Mouse (Mus musculus) megakaryocyte, embryonic 14.5 days (primary cell): ENCODE results near the gene Klhl10. TPM values are rescaled to one million over a fixed set of nuclear protein-coding genes. Genes with fewer than 3 reads are reported as not detected.

Experiments
- H3K27me3 ChIP-seq: replicated peaks from 2 replicates; pipeline ENCODE3; 2012; ENCODE audit warnings: inconsistent platforms
- H3K36me3 ChIP-seq: replicated peaks from 2 replicates; pipeline ENCODE3; 2012; ENCODE audit warnings: low read length, inconsistent platforms, mixed read lengths
- H3K4me1 ChIP-seq: 2 replicates; pipeline ENCODE4 v1.6.1; 2012; ENCODE audit warnings: inconsistent platforms
- H3K4me3 ChIP-seq: replicated peaks from 2 replicates; pipeline ENCODE3; 2012; ENCODE audit warnings: moderate library complexity, mild to moderate bottlenecking, inconsistent platforms
- H3K9me3 ChIP-seq: 2 replicates; pipeline ENCODE4 v1.6.1; 2012; ENCODE audit warnings: inconsistent platforms
- FLI1 ChIP-seq: IDR thresholded peaks from 2 replicates; pipeline ENCODE4 v1.6.1; 2012; ENCODE audit warnings: low read length, inconsistent platforms, mixed read lengths
- GATA1 ChIP-seq: IDR thresholded peaks from 3 replicates; pipeline ENCODE4 v1.6.1; 2012; ENCODE audit warnings: mixed read lengths, low read length, inconsistent platforms, borderline replicate concordance
- polyA plus RNA-seq: library from polyadenylated mRNA; stranded (reverse); fragments of >175 nt; gene quantifications from 2 replicates; pipeline ENCODE4 v1.2.3, GENCODE M21; 2012; ENCODE audit warnings: low replicate concordance; ENCODE audit not compliant: insufficient read depth

The Klhl10 gene
- polyA plus RNA-seq = 0.56 TPM in 1 of 2 replicates, not detected in the other

DNA sequence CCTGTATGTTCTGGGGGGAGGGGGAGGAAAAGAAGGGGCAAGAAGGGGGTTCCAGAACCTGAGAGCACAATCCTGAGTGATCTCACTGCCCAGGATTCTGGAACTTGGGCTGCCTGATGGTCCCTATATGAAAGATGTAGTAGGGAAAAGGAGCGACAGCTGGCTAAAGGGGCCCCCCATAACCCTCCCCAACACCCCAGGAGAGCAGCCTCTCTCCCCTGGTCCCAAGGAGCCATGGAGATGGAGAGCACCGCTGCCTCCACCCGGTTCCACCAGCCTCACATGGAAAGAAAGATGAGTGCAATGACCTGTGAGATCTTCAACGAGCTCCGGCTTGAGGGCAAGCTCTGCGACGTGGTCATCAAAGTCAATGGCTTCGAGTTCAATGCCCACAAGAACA, at the start of gene Klhl10, which contains the start of gene Nt5c3b:
TSS of gene Klhl10 (plus strand) at position 121 of the 400 bp plus-strand sequence.
TSS of gene Nt5c3b (minus strand) at position 12 of the 400 bp plus-strand sequence.
- TF ChIP-seq GATA1 (no peak), FLI1 (no peak)
- peak within 1 kb of the TSS; percentile 96 for H3K4me3 ChIP-seq
- H3K36me3 ChIP-seq = peaks cover 9% of the 10 kb centered on the region
- peaks cover 2% of the 10 kb centered on the region for H3K27me3 ChIP-seq
- peaks cover 29% of the 10 kb centered on the region for H3K4me1 ChIP-seq
- H3K9me3 ChIP-seq = no peaks in the 10 kb centered on the region

DNA sequence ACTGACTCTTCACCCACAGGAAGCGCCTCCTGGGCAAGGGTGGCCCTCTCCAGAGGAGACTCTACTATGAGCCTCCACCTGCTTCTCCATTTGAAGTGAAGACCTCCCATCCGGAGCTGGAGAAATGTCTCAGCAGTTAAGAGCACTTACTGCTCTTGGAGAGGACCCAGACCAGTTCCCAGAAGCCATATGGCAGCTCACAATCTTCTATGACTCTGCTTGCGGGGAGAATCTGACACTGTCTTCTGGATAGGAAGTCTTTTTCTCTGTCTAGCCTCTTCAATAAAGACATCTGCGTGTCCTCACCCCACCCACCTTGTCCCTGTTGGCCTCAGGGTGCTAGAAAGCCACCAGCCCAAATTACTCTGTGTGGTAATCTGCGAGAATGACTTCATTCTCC, 48.8 kb upstream of the Klhl10 start:
- peaks cover 52% of the 10 kb centered on the region for H3K4me1 ChIP-seq
- H3K27me3 ChIP-seq = peaks cover 81% of the 10 kb centered on the region
- no peaks in the 10 kb centered on the region for H3K36me3 ChIP-seq
- H3K4me3 ChIP-seq = no peak overlapping the region
- TF ChIP-seq FLI1 = no peak
- no peak for TF ChIP-seq GATA1
- peaks cover 4% of the 10 kb centered on the region; the same call in 1 of the 2 replicates for H3K9me3 ChIP-seq

DNA sequence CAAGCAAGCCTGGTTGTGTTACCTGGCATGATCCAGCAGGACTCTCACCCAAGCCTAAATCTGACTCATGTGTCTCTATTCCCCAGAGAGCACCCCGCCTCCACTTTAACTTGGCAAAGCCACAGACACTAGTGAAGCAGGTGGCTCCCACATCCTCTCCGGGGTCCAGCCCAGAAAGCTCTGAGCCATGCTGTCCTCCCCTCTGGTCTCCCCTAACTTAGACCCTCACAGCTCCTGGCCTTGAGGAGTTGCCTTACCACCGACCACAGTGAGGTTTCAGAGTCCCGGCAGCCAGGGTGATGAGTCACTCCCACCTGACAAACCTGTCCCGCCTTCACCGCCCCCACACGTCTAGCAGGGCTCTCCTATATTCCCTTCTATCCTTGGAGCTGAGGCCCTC, 48.0 kb upstream of the Klhl10 start:
- H3K36me3 ChIP-seq = no peaks in the 10 kb centered on the region
- peaks cover 52% of the 10 kb centered on the region for H3K4me1 ChIP-seq
- TF ChIP-seq GATA1 (no peak), FLI1 (no peak)
- H3K4me3 ChIP-seq = no peak overlapping the region
- peaks cover 75% of the 10 kb centered on the region for H3K27me3 ChIP-seq
- H3K9me3 ChIP-seq = peaks cover 4% of the 10 kb centered on the region; the same call in 1 of the 2 replicates

DNA sequence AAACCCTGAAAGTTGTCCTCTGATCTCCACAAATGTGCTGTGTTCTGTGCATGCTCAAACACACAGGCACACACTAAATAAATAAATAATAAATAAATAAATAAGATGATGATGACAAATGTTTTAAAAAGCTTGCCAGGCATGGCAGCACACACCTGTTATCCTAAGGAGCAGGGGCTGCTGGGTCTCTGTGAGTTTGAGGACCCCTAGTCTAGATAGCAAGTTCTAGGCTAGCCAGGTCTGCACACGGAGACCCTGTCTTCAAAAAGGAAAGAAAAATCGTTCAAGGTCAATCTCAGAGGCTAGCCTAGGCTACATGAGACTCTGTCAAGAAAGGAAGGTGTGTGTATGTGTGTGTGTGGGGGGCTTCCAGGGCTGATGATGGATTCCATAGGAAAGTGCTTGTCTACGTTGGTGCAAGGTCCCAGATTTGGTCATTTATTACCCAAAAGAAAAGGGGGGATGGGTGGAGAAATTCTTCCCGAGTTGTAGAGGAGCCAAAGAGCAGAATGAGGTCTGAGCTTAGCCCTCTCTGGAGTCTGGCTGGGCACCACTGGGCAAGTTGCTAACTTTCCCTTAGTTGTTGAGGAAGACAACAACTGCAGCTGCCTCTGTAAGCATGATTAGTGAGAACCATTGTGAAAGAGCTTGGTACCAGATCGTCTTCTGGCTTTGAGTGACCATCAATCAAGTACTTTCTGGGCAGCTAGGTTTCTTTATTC, 47.2 kb upstream of the Klhl10 start:
- peaks cover 58% of the 10 kb centered on the region for H3K4me1 ChIP-seq
- no peaks in the 10 kb centered on the region for H3K36me3 ChIP-seq
- H3K9me3 ChIP-seq = peaks cover 4% of the 10 kb centered on the region; the same call in 1 of the 2 replicates
- H3K4me3 ChIP-seq = no peak overlapping the region
- peaks cover 72% of the 10 kb centered on the region for H3K27me3 ChIP-seq
- TF ChIP-seq GATA1 (no peak), FLI1 (no peak)

DNA sequence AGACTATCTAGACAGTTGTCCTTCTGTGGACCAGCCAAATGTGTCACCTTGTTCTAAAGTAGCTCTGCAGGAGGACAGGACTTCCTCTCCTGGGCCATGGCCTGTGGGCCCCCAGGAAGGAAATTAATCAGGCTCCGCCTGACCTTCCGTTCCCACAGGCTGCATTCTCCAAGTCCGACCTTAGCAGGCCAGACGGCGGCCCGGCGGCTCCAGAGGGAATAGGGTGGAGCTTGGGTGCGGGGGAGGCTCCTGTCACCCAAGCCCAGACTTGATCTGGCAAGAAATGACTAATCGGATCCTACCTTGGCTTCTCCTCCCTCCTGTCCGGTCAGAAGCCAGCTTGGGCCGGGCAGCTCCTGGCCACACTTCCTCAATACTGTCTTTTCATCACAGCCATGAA, 46.5 kb upstream of the Klhl10 start:
- no peak for TF ChIP-seq GATA1
- no peak for TF ChIP-seq FLI1
- Histone ChIP-seq H3K4me3 (peak overlapping the region; percentile 69), H3K4me1 (peaks cover 62% of the 10 kb centered on the region), H3K27me3 (peaks cover 65% of the 10 kb centered on the region), H3K36me3 (no peaks in the 10 kb centered on the region), H3K9me3 (peaks cover 4% of the 10 kb centered on the region; the same call in 1 of the 2 replicates)

DNA sequence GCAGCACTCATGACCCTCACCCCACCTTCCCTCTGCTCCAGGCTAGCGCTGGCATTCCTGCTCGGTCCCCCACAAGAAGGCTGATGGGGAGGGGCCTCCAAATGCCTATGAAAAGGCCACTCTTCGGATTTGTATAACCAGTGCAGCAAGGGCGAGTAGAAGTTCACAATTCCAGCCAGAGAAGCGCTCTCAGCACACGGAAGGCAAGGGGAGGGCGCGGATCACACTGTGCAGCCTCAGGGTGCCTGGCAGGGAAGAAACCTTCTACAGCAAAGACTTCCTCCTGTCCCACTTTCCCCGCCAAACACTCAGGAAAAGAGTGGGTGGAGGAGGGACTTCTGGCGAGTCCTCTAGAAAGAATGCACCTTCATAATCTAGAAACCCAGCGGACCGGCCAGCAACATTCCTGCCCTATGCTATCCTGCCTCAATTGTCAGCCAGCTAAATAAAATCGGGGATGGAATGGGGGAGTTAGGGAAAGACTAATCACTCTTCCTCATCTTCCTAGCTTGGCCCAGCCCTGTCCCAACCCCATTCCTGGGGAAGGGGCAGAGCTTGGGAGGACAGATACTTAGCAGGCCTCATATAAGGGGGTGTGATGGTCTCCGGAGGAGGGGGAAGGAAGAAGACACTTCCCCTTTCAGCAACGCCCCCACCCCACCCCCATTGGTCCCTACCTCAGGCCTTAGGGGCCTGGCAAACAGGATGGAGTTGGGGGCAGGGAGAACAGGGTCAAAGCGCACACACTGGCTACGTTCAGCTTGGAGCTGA, 45.7 kb upstream of the Klhl10 start:
- Histone ChIP-seq H3K4me1 (peaks cover 69% of the 10 kb centered on the region), H3K27me3 (peaks cover 56% of the 10 kb centered on the region), H3K9me3 (peaks cover 4% of the 10 kb centered on the region; the same call in 1 of the 2 replicates)

DNA sequence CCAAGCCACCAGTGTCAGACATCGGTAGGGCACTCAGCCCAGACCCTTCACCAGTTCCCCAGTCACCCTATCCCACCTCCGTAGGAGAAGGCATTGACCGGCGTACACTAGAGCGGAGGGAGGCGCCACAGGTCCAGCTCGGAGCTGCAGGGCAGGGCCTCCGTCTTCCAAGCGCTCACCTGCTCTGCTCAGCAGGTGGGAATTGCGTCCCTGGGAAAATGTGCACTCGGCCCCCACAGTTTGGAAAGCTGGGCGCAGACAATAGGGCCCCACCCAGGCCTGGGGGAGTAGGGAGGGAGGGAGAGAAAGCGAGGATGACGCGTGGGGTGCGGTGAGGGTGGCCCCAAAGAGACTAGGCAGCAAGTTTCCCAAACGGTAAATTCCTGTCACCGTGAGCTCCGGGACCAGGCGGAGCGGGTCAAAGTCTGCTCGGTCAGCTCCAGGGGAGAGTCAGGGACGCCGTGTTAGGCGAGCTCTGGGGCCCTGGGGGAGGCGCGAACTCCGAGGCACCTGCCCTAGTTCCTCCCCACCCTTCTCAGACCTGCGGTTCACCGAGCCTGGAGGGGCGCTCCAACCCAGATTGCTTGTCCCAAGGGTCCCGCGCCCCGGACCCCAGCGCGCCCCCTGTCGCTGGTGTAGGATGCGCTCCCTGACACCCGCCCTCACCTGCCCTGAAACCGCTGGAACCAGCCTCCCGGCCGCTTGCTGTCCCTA, 44.7 kb upstream of the Klhl10 start:
- no peaks in the 10 kb centered on the region for H3K9me3 ChIP-seq
- peaks cover 52% of the 10 kb centered on the region for H3K27me3 ChIP-seq
- no peaks in the 10 kb centered on the region for H3K36me3 ChIP-seq
- TF ChIP-seq GATA1 (no peak), FLI1 (no peak)
- H3K4me3 ChIP-seq = peak overlapping the region; percentile 93
- peaks cover 79% of the 10 kb centered on the region for H3K4me1 ChIP-seq

More for the DNA sequence above, 45.7 kb upstream of the Klhl10 start:
- TF ChIP-seq FLI1 = no peak
- TF ChIP-seq GATA1 = no peak
- Histone ChIP-seq H3K36me3 (no peaks in the 10 kb centered on the region), H3K4me3 (peak overlapping the region; percentile 78)

DNA sequence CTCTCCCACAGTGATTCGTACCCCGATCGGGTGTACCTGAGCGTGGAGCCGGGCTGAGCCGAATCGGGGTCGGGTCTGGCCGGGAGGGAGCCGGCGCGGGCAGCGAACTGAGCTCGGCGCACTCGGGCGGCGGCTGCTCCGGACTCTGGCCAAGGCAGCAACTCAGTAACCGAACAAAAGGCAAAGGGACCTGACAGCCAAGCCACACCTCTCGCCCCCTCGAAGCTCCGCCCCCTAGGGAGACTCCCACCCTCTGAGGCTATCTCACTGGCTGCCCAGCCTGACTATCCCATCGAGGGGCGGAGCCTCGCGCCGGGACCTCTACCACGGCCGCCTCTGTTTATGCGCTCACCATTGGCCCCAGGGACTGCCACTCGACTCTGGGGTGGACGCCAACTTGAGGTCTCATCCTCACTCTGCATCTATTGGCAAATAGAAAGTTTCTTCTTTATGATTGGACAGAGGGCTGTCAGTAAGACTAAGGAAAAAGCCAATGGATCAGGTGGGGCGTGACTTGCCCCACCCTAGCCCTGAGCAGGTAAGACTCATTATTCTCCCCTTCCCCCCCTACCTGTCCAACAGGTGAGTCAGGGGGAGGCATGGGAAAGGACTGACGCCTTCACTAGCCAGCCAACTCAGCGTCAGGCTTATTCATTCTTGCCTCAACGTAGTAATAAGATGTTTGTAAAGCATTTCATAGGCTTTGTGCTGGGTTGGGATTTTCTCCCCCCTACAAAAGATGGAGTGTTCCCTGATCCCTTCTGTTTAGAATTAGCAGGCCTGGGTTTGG, 43.9 kb upstream of the Klhl10 start, which contains the start of gene Jup:
TSS of gene Jup (minus strand) at position 164 of the 790 bp plus-strand sequence.
- Histone ChIP-seq H3K36me3 (no peaks in the 10 kb centered on the region), H3K27me3 (peaks cover 47% of the 10 kb centered on the region), H3K9me3 (no peaks in the 10 kb centered on the region), H3K4me3 (peak within 1 kb of the TSS; percentile 93), H3K4me1 (peaks cover 87% of the 10 kb centered on the region)
- no peak for TF ChIP-seq FLI1
- no peak for TF ChIP-seq GATA1

DNA sequence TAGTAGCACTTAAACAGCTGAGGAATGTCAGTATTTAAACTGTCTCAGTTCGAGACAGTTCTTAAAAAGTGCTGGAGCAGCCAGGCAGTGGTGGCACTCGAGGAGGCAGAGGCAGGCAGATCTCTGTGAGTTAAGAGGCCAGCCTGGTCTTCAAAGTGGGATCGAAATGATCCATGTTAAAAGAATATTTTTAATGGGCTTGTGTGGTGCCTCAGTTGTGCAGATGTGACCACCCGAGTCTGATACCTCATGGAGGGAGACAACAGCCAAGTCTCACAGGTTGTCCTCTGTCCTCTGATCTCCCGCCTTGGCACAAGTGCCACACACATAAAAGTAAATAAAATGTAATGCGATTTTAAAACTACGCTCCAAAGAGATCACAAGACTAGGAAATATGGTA, 43.2 kb upstream of the Klhl10 start:
- H3K4me3 ChIP-seq = no peak overlapping the region
- H3K4me1 ChIP-seq = peaks cover 93% of the 10 kb centered on the region
- no peak for TF ChIP-seq FLI1
- no peak for TF ChIP-seq GATA1
- no peaks in the 10 kb centered on the region for H3K9me3 ChIP-seq
- no peaks in the 10 kb centered on the region for H3K36me3 ChIP-seq
- H3K27me3 ChIP-seq = peaks cover 40% of the 10 kb centered on the region
